ENCODE assay signal across 10 mouse cellular contexts in genomic region chr9:60166990-60167389, GRCm38 (mm10).
DNase-seq lines count a peak whose midpoint lies in the region; ATAC-seq and TF ChIP-seq lines count a peak whose summit lies in the region.
"Had no signal": no experiment of that assay in that cellular context is flagged by ENCODE, and none has a peak within 500 bp of the region (broad histone marks: within the 10 kb centered on the region; RNA-seq: fewer than 3 reads in every experiment).

No protein-coding gene starts in this region.

- H3K36me3 ChIP-seq in intestine, postnatal 0 days (ENCODE audit: control insufficient read depth, insufficient read depth): no peaks in the 10 kb centered on the region
- no peaks in the 10 kb centered on the region for H3K36me3 ChIP-seq in intestine, embryonic 15.5 days
- no peaks in the 10 kb centered on the region for H3K36me3 ChIP-seq in heart, embryonic 10.5 days

- intact Hi-C loops in left cerebral cortex, adult 2 months (cut with DNase I): no loop called here

- DNase-seq in 416B (ENCODE audit: low read depth) (peak; percentile 19), Patski (ENCODE audit: low read depth, low spot score) (no peak)
- peak in 1 of 2 experiments; percentile 35 for DNase-seq in left cerebral cortex, adult 2 months (ENCODE audit: extremely low spot score in 1 of 2, low spot score in 2 of 2)
- no peak for DNase-seq in cerebellum, adult 18-20 months
- DNase-seq in heart, embryonic 10.5 days (ENCODE audit: low spot score): no peak

- in situ Hi-C loops in Patski (cut with MboI; ENCODE audit: low pct_unique_long_range_greater_than_20kb): loop anchor here (5.0 to 25.0 kb wide), 2 partner anchors 180 to 455 kb away; no protein-coding TSS in a partner anchor

- no peaks in the 10 kb centered on the region for H3K9me3 ChIP-seq in intestine, postnatal 0 days (ENCODE audit: control insufficient read depth)
- H3K9me3 ChIP-seq in intestine, embryonic 15.5 days: no peaks in the 10 kb centered on the region
- no peaks in the 10 kb centered on the region for H3K9me3 ChIP-seq in heart, embryonic 10.5 days

- no peaks in the 10 kb centered on the region for H3K27me3 ChIP-seq in intestine, postnatal 0 days (replicated peaks; ENCODE audit: control insufficient read depth, insufficient read depth, low read length)
- H3K27me3 ChIP-seq in intestine, embryonic 15.5 days (replicated peaks): no peaks in the 10 kb centered on the region
- H3K27me3 ChIP-seq in Patski: peaks cover 4% of the 10 kb centered on the region
- H3K27me3 ChIP-seq in heart, embryonic 10.5 days (ENCODE audit: insufficient read depth, poor library complexity, severe bottlenecking): no peaks in the 10 kb centered on the region

- POLR2A ChIA-PET in Patski (lab: Charles Lee): no interaction called here

- 77% methylated on average over 4 of the region's 4 CpGs for WGBS in intestine, postnatal 0 days
- 73% methylated on average over 4 of the region's 4 CpGs for WGBS in intestine, embryonic 15.5 days
- WGBS in heart, embryonic 10.5 days: 79% methylated on average over 4 of the region's 4 CpGs

- H3K4me2 ChIP-seq in intestine, postnatal 0 days (replicated peaks; ENCODE audit: low read depth): no peak overlapping the region
- H3K4me2 ChIP-seq in intestine, embryonic 15.5 days (replicated peaks): no peak overlapping the region
- H3K4me2 ChIP-seq: hindbrain, embryonic 14.5 days had no signal

- TF ChIP-seq CTCF in intestine, postnatal 0 days (IDR thresholded peaks at IDR 0.05; ENCODE audit: low read depth): peak; percentile 63
- TF ChIP-seq CTCF in Patski (IDR thresholded peaks at IDR 0.05): peak; percentile 59
- TF ChIP-seq CTCF in left cerebral cortex, adult 2 months (IDR thresholded peaks at IDR 0.05): peak; percentile 46

- H3K27ac ChIP-seq in intestine, postnatal 0 days (ENCODE audit: low read depth, low read length): no peak overlapping the region
- H3K27ac ChIP-seq in intestine, embryonic 15.5 days: no peak overlapping the region
- no peak overlapping the region; the same call in 1 of the 2 replicates for H3K27ac ChIP-seq in left cerebral cortex, adult 2 months
- H3K27ac ChIP-seq in heart, embryonic 10.5 days: no peak overlapping the region
- H3K27ac ChIP-seq: hindbrain, embryonic 14.5 days; macrophage had no signal

- CTCF ChIA-PET in Patski (lab: Charles Lee): interaction anchor here (0.9 to 1.2 kb wide), 3 partner anchors 10 to 201 kb away, joined by 3 to 4 read pairs (median 3); no protein-coding TSS in a partner anchor

- no peaks in the 10 kb centered on the region for H3K4me1 ChIP-seq in intestine, postnatal 0 days (replicated peaks; ENCODE audit: control insufficient read depth, insufficient read depth, low read length)
- no peaks in the 10 kb centered on the region for H3K4me1 ChIP-seq in intestine, embryonic 15.5 days (replicated peaks)
- no peaks in the 10 kb centered on the region for H3K4me1 ChIP-seq in heart, embryonic 10.5 days

- no peak overlapping the region for H3K9ac ChIP-seq in intestine, postnatal 0 days (ENCODE audit: low read depth, low read length)
- no peak overlapping the region for H3K9ac ChIP-seq in intestine, embryonic 15.5 days
- H3K9ac ChIP-seq: hindbrain, embryonic 14.5 days had no signal

- H3K4me3 ChIP-seq in intestine, postnatal 0 days (ENCODE audit: low read depth, low read length): no peak overlapping the region
- H3K4me3 ChIP-seq in intestine, embryonic 15.5 days (replicated peaks): no peak overlapping the region
- no peak overlapping the region for H3K4me3 ChIP-seq in left cerebral cortex, adult 2 months
- H3K4me3 ChIP-seq in heart, embryonic 10.5 days: no peak overlapping the region

- no peak for ATAC-seq in intestine, postnatal 0 days
- ATAC-seq in intestine, embryonic 15.5 days: no peak
- ATAC-seq in Patski: no peak
- ATAC-seq in megakaryocyte progenitor cell, adult 5-6 weeks (replicated peaks; ENCODE audit: poor library complexity): no peak
